Mouse (Mus musculus): ENCODE data around the gene Mrpl35.

GRCm38 (mm10) chr6:71771282-71771681 is 55.5 kb downstream of the Mrpl35 start:
- TF ChIP-seq POLR2A (IDR thresholded peaks at IDR 0.05; ENCODE audit: insufficient read depth, low read depth, low read length) (no peak), CTCF (IDR thresholded peaks at IDR 0.05; ENCODE audit: insufficient read depth, low read depth, low read length) (no peak)

All from olfactory bulb, adult 2 months (tissue).